Comparison of ENCODE assay signal across 8 mouse cellular contexts in the genomic region with DNA sequence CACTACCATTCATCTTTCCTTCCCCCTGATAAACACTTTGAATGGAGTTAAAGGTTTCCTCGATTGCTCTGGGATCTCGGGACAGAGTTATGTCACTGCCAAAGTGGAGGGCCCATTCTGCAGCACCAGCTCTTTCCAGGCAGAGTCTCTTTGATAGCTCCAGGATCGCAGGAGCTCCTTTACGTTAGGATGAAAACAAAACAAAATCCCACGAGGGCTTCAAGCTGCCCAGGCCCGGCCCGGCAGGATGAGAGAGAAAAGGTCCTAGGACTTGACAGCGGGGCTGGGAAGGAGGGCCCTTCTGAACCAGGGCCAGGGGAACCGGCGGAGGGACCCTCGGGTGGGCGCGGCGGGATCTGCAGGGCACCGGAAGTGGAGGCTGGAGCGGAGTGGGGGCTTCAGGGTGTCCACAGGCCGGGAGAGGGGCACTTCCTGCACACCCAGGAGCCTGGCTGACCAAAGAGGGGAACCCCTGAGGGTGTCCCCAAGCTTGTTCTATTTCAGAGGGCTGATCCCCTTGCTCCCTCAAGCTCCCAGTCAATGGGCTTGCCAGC. TPM values are rescaled to one million over a fixed set of nuclear protein-coding genes. Genes with fewer than 3 reads are reported as not detected.
DNase-seq lines count a peak whose midpoint lies in the region; ATAC-seq lines count a peak whose summit lies in the region.

No protein-coding gene starts in this region.

- peak overlapping the region; percentile 81 for H3K9ac ChIP-seq in kidney, embryonic 15.5 days
- H3K9ac ChIP-seq in hindbrain, embryonic 12.5 days = peak overlapping the region; percentile 87
- H3K9ac ChIP-seq in midbrain, embryonic 16.5 days (ENCODE audit: low read depth, low read length) = peak overlapping the region; percentile 84

- DNase-seq in kidney, postnatal 25 days = no peak
- DNase-seq in adipocyte (ENCODE audit: low spot score) = peak; percentile 12
- DNase-seq in adrenal gland, postnatal 14 days = no peak
- no peak for DNase-seq in right cerebral cortex, postnatal 25 days

- H3K27ac ChIP-seq in kidney, embryonic 15.5 days = peak overlapping the region; percentile 93
- peak overlapping the region; percentile 92 for H3K27ac ChIP-seq in hindbrain, embryonic 12.5 days
- peak overlapping the region; percentile 87 for H3K27ac ChIP-seq in midbrain, embryonic 16.5 days (ENCODE audit: low read length)

- under 1% methylated on average over 17 of the region's 17 CpGs for WGBS in kidney, embryonic 15.5 days
- WGBS in hindbrain, embryonic 12.5 days = under 1% methylated on average over 17 of the region's 17 CpGs
- under 1% methylated on average over 17 of the region's 17 CpGs for WGBS in midbrain, embryonic 16.5 days

- H3K27me3 ChIP-seq in kidney, embryonic 15.5 days = no peaks in the 10 kb centered on the region
- no peaks in the 10 kb centered on the region for H3K27me3 ChIP-seq in hindbrain, embryonic 12.5 days
- no peaks in the 10 kb centered on the region for H3K27me3 ChIP-seq in midbrain, embryonic 16.5 days (ENCODE audit: control insufficient read depth, insufficient read depth, low read depth, low read length)

- 0 out of 2 replicates have a peak, but pooled peaks cover 14% of the 10 kb centered on the region for H3K36me3 ChIP-seq in kidney, embryonic 15.5 days
- no peaks in the 10 kb centered on the region for H3K36me3 ChIP-seq in hindbrain, embryonic 12.5 days
- no peaks in the 10 kb centered on the region for H3K36me3 ChIP-seq in midbrain, embryonic 16.5 days (ENCODE audit: control insufficient read depth, insufficient read depth, low read length)

- peak overlapping the region; percentile 83 for H3K4me2 ChIP-seq in kidney, embryonic 15.5 days
- H3K4me2 ChIP-seq in hindbrain, embryonic 12.5 days (replicated peaks) = peak overlapping the region; percentile 92
- H3K4me2 ChIP-seq in midbrain, embryonic 16.5 days (ENCODE audit: low read length) = peak overlapping the region; percentile 93

- peaks cover 30% of the 10 kb centered on the region for H3K4me1 ChIP-seq in kidney, embryonic 15.5 days
- peaks cover 17% of the 10 kb centered on the region for H3K4me1 ChIP-seq in hindbrain, embryonic 12.5 days
- H3K4me1 ChIP-seq in midbrain, embryonic 16.5 days (ENCODE audit: control insufficient read depth, insufficient read depth, low read length) = peaks cover 15% of the 10 kb centered on the region

- no peaks in the 10 kb centered on the region for H3K9me3 ChIP-seq in kidney, embryonic 15.5 days (replicated peaks)
- H3K9me3 ChIP-seq in hindbrain, embryonic 12.5 days (replicated peaks) = no peaks in the 10 kb centered on the region
- H3K9me3 ChIP-seq in midbrain, embryonic 16.5 days (replicated peaks; ENCODE audit: control insufficient read depth, low read length, poor library complexity, severe bottlenecking) = no peaks in the 10 kb centered on the region

- H3K4me3 ChIP-seq in kidney, embryonic 15.5 days (replicated peaks) = peak overlapping the region; percentile 75
- peak overlapping the region; percentile 92 for H3K4me3 ChIP-seq in hindbrain, embryonic 12.5 days
- H3K4me3 ChIP-seq in midbrain, embryonic 16.5 days (ENCODE audit: low read depth, low read length) = peak overlapping the region; percentile 86

- peak; percentile 74 for ATAC-seq in kidney, embryonic 15.5 days (replicated peaks; ENCODE audit: low FRiP score)
- peak; percentile 85 for ATAC-seq in hindbrain, embryonic 12.5 days (ENCODE audit: low FRiP score)
- ATAC-seq in midbrain, embryonic 16.5 days = peak; percentile 86
- no peak for ATAC-seq in monocyte, adult 5-6 weeks (replicated peaks; ENCODE audit: insufficient number of reproducible peaks, low FRiP score, low TSS enrichment, poor library complexity, severe bottlenecking)

RNA-seq across cellular contexts. Expression of a gene that starts 7.6 kb away (rescaled TPM):
- polyA plus RNA-seq in kidney, embryonic 15.5 days (2015; fragmentation: Nextera tagmentation; extraction: Ambion mirVana) = 96.9 and 108 TPM in 2 replicates
- polyA plus RNA-seq in hindbrain, embryonic 12.5 days (2016; fragmentation: Nextera tagmentation; extraction: Ambion mirVana) = 95.2 and 102 TPM in 2 replicates
- polyA plus RNA-seq in midbrain, embryonic 16.5 days (2015; fragmentation: Nextera tagmentation; extraction: Ambion mirVana) = 67.7 and 71.7 TPM in 2 replicates
- 44.6 to 108 TPM (median 56.9 TPM) in 3 replicates for total RNA-seq in monocyte, adult 5-6 weeks (2017)
- 56.0 and 58.0 TPM in 2 replicates for total RNA-seq in adrenal gland, postnatal 14 days (2021)

RNA-seq across cellular contexts. Expression of a gene that starts 24.5 kb away (rescaled TPM):
- 29.8 and 32.7 TPM in 2 replicates for polyA plus RNA-seq in kidney, embryonic 15.5 days (2015; fragmentation: Nextera tagmentation; extraction: Ambion mirVana)
- polyA plus RNA-seq in hindbrain, embryonic 12.5 days (2016; fragmentation: Nextera tagmentation; extraction: Ambion mirVana) = 22.1 and 26.5 TPM in 2 replicates
- 9.7 and 10.3 TPM in 2 replicates for polyA plus RNA-seq in midbrain, embryonic 16.5 days (2015; fragmentation: Nextera tagmentation; extraction: Ambion mirVana)
- total RNA-seq in monocyte, adult 5-6 weeks (2017) = 1.6 to 4.4 TPM (median 3.5 TPM) in 3 replicates
- total RNA-seq in adrenal gland, postnatal 14 days (2021) = 9.1 and 11.0 TPM in 2 replicates

RNA-seq across cellular contexts. Expression of a gene that starts 50.5 kb away (rescaled TPM):
- polyA plus RNA-seq in kidney, embryonic 15.5 days (2015; fragmentation: Nextera tagmentation; extraction: Ambion mirVana) = 140 and 143 TPM in 2 replicates
- polyA plus RNA-seq in hindbrain, embryonic 12.5 days (2016; fragmentation: Nextera tagmentation; extraction: Ambion mirVana) = 103 and 106 TPM in 2 replicates
- polyA plus RNA-seq in midbrain, embryonic 16.5 days (2015; fragmentation: Nextera tagmentation; extraction: Ambion mirVana) = 101 and 104 TPM in 2 replicates
- total RNA-seq in monocyte, adult 5-6 weeks (2017) = 21.9 to 41.1 TPM (median 25.6 TPM) in 3 replicates
- total RNA-seq in adrenal gland, postnatal 14 days (2021) = 135 and 144 TPM in 2 replicates

RNA-seq across cellular contexts. Expression of a gene that starts 53.6 kb away (rescaled TPM):
- polyA plus RNA-seq in kidney, embryonic 15.5 days (2015; fragmentation: Nextera tagmentation; extraction: Ambion mirVana) = 319 and 321 TPM in 2 replicates
- 282 and 283 TPM in 2 replicates for polyA plus RNA-seq in hindbrain, embryonic 12.5 days (2016; fragmentation: Nextera tagmentation; extraction: Ambion mirVana)
- 243 TPM in 2 replicates for polyA plus RNA-seq in midbrain, embryonic 16.5 days (2015; fragmentation: Nextera tagmentation; extraction: Ambion mirVana)
- total RNA-seq in monocyte, adult 5-6 weeks (2017) = 87.5 to 120 TPM (median 97.3 TPM) in 3 replicates
- total RNA-seq in adrenal gland, postnatal 14 days (2021) = 146 and 155 TPM in 2 replicates
